Mouse (Mus musculus): ENCODE data around the gene Fcor.

DNA sequence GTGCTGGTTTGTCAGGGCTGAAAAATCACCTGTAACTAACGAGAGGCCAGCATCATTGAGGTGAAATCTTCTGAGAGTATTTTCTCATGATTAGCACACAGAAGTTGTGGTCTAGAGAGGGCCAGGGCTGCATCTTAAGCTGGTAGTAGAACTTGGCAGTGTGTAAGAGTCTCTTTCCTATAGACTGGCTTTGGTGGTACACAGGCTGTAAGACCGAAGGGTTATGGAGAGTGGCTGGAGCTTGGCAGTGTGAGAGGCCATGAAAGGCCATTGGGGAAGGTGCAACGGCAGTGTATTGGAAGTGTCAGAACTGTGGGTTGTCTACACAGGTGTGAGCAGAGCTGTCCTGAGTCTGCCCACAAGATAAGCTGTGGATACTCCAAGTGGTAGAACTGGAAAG, 38.1 kb upstream of the Fcor start:
- no peak for TF ChIP-seq FLI1 (IDR thresholded peaks at IDR 0.05; ENCODE audit: low read length)
- TF ChIP-seq GATA1 (IDR thresholded peaks at IDR 0.05; ENCODE audit: borderline replicate concordance, low read length), result no peak

Data from megakaryocyte, embryonic 14.5 days (primary cell).